Mouse (Mus musculus) hindbrain, embryonic 11.5 days (tissue): ENCODE measurements at regions not wholly inside any gene's neighbourhood (a gene's known extent, or its start where the extent isn't known, plus 50 kb on each side); places are given as distances from the start of the nearest gene placed in this dataset.

Experiments
- ATAC-seq: fragments of 200-750 bp; cut with Nextera tagmentation; 2 replicates; pipeline ENCODE4 v1.8.0; 2017; ENCODE audit warnings: mild to moderate bottlenecking, moderate TSS enrichment, moderate library complexity; ENCODE audit not compliant: low FRiP score
- DNase-seq: peaks from one replicate; pipeline ENCODE4 v3.0.0-alpha.2; 2015; ENCODE audit warnings: low spot score
- H3K27ac ChIP-seq: fragments of 300-500 bp; sonication (generic); 2 replicates; pipeline ENCODE4 v1.5.1; 2014; ENCODE audit warnings: mild to moderate bottlenecking, low read depth, low read length
- H3K27me3 ChIP-seq: fragments of 300-500 bp; sonication (generic); 2 replicates; pipeline ENCODE4 v1.6.1; 2014; ENCODE audit warnings: mild to moderate bottlenecking, low read length, moderate library complexity, mixed read lengths; ENCODE audit not compliant: control insufficient read depth, insufficient read depth
- H3K36me3 ChIP-seq: fragments of 300-500 bp; sonication (generic); 2 replicates; pipeline ENCODE4 v1.6.1; 2014; ENCODE audit warnings: mild to moderate bottlenecking, low read length, moderate library complexity, mixed read lengths; ENCODE audit not compliant: control insufficient read depth, insufficient read depth
- H3K4me1 ChIP-seq: fragments of 300-500 bp; sonication (generic); replicated peaks from 2 replicates; pipeline ENCODE4 v1.6.1; 2014; ENCODE audit warnings: low read length, mixed read lengths; ENCODE audit not compliant: control insufficient read depth, insufficient read depth
- H3K4me2 ChIP-seq: fragments of 300-500 bp; sonication (generic); replicated peaks from 2 replicates; pipeline ENCODE4 v1.6.1; 2014; ENCODE audit warnings: mild to moderate bottlenecking, low read depth, low read length
- H3K4me3 ChIP-seq: fragments of 300-500 bp; sonication (generic); 2 replicates; pipeline ENCODE4 v1.5.1; 2014; ENCODE audit warnings: low read depth, low read length
- H3K9ac ChIP-seq: fragments of 300-500 bp; sonication (generic); 2 replicates; pipeline ENCODE4 v1.6.1; 2014; ENCODE audit warnings: low read depth, low read length
- H3K9me3 ChIP-seq: fragments of 300-500 bp; sonication (generic); 2 replicates; pipeline ENCODE4 v1.6.1; 2016; ENCODE audit warnings: low read length; ENCODE audit not compliant: control insufficient read depth
- WGBS: fragments of 180-500 bp; shearing (Covaris S2); extraction: QIAGEN DNeasy Blood & Tissue Kit; methylation state at CpG from one replicate; pipeline ENCODE4 v1.1.7; 2014; 5-methylcytosine and 5-hydroxymethylcytosine counted together

DNA sequence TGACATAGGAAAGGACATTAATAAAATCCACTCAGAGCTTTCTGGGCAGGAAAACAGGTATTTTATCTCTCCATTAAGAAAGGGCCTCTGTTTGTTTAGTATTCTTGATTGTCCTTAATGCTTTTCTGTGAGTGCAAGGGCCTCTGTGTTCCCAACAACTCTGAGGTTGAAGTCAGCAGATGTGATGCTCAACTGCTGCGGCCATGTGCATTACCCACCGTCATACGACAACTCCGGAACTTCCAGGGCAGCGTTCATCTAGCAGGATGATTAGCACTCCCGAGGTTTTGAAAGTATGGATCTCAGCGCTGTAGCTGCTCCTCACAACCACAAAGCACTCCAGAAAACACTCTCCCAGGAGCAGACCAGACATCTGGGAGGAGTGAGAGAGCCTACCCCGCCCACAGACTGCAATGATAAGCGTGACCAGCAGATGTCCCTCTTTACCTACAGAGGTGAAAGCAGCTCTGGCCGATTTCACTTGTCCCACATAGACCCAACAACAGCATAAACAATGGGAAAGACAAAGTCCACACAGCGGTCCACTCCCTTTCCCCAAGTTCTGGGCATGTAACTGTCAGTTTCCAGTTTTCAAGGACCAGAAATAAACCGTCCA, 1719.7 kb upstream of the Impad1 start:
- H3K4me1 ChIP-seq, result no peaks in the 10 kb centered on the region
- H3K4me2 ChIP-seq, result no peak overlapping the region
- H3K27ac ChIP-seq, result no peak overlapping the region
- no peak overlapping the region for H3K4me3 ChIP-seq
- peak; percentile 87 for ATAC-seq
- H3K9me3 ChIP-seq, result no peaks in the 10 kb centered on the region
- DNase-seq, result peak; percentile 88
- no peaks in the 10 kb centered on the region for H3K36me3 ChIP-seq
- 18% methylated on average over 12 of the region's 12 CpGs for WGBS
- no peak overlapping the region for H3K9ac ChIP-seq
- H3K27me3 ChIP-seq, result no peaks in the 10 kb centered on the region

DNA sequence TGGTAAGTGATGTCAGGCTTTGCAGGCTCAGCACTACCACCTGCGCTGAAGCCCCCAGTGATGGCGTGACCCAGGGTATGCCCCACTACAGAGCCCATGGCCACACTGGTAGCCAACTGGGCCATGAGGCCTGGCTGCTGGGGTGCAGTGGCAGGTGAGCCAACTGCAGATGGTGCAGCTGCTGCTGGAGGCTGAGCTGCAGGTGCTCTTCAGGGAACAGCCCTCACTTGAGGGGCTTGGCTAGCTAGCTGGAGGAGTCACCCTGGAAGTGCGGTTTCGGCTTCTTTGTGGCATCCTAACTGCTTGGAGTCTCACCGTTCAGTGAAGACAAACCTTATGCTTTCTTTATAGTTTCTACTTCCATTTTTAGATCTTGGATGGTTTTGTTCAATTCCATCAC, 1714.9 kb upstream of the Impad1 start:
- Histone ChIP-seq H3K27ac (no peak overlapping the region), H3K9ac (no peak overlapping the region), H3K4me2 (no peak overlapping the region), H3K36me3 (no peaks in the 10 kb centered on the region), H3K9me3 (no peaks in the 10 kb centered on the region), H3K4me1 (no peaks in the 10 kb centered on the region), H3K27me3 (no peaks in the 10 kb centered on the region), H3K4me3 (no peak overlapping the region)
- WGBS, result 88% methylated on average over 5 of the region's 5 CpGs
- DNase-seq (no peak), ATAC-seq (no peak)
